Mouse (Mus musculus): ENCODE results near the gene Aspg. TPM values are rescaled to one million over a fixed set of nuclear protein-coding genes. Genes with fewer than 3 reads are reported as not detected.

Gene Aspg
- polyA plus RNA-seq, 1 experiment from 2014 or later = 2.0 TPM

- DNase-seq (ENCODE audit: low spot score) (no peak), ATAC-seq (ENCODE audit: insufficient number of reproducible peaks, low FRiP score, low TSS enrichment, low read depth) (no peak)
- Histone ChIP-seq H3K4me2 (ENCODE audit: low read depth, severe bottlenecking) (peak overlapping the region; percentile 91), H3K4me1 (ENCODE audit: control insufficient read depth, insufficient read depth, low read length) (peaks cover 60% of the 10 kb centered on the region), H3K9me3 (ENCODE audit: control insufficient read depth, low read length) (no peaks in the 10 kb centered on the region), H3K27ac (replicated peaks; ENCODE audit: low read depth, low read length) (no peak overlapping the region), H3K27me3 (ENCODE audit: control insufficient read depth, insufficient read depth, low read length) (peaks cover 29% of the 10 kb centered on the region), H3K9ac (ENCODE audit: low read length) (peak overlapping the region; percentile 30), H3K4me3 (ENCODE audit: low read depth, low read length) (peak overlapping the region; percentile 57), H3K36me3 (ENCODE audit: control insufficient read depth, insufficient read depth, low read length) (no peaks in the 10 kb centered on the region)
- WGBS = 38% methylated on average over 5 of the region's 5 CpGs
These were observed 40.9 kb downstream of the Aspg start for GRCm38 (mm10) chr12:112147365-112147764.

DNA sequence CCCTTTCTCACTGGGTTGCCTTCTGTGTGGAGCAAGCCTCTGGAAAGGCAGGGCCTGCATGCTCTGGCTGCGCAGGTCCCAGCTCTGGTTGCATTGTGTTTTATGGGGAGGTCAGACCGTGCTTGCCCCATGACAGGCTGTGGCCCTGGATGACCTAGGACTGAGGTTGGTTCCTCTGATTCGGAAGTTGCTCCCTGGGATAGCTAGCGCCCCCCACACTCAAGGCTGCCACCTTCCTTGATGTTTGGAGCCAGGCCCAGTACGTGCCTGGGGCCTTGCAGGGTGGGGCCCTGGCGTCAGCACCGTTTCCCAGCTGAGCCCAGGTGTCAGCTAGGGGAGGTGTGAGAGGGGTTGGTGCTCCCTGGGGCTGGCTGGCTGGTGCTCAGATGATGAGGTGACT lies 43.5 kb downstream of the Aspg start:
- Histone ChIP-seq H3K4me2 (ENCODE audit: low read depth, severe bottlenecking) (no peak overlapping the region), H3K27me3 (ENCODE audit: control insufficient read depth, insufficient read depth, low read length) (peaks cover 3% of the 10 kb centered on the region), H3K36me3 (ENCODE audit: control insufficient read depth, insufficient read depth, low read length) (no peaks in the 10 kb centered on the region), H3K4me3 (ENCODE audit: low read depth, low read length) (no peak overlapping the region), H3K27ac (replicated peaks; ENCODE audit: low read depth, low read length) (0 out of 2 replicates have a peak overlapping the region, but pooled peaks have one; percentile 22), H3K4me1 (ENCODE audit: control insufficient read depth, insufficient read depth, low read length) (peaks cover 66% of the 10 kb centered on the region), H3K9me3 (ENCODE audit: control insufficient read depth, low read length) (no peaks in the 10 kb centered on the region), H3K9ac (ENCODE audit: low read length) (no peak overlapping the region)
- WGBS = 27% methylated on average over 7 of the region's 7 CpGs
- DNase-seq (ENCODE audit: low spot score) (no peak), ATAC-seq (ENCODE audit: insufficient number of reproducible peaks, low FRiP score, low TSS enrichment, low read depth) (no peak)

DNA sequence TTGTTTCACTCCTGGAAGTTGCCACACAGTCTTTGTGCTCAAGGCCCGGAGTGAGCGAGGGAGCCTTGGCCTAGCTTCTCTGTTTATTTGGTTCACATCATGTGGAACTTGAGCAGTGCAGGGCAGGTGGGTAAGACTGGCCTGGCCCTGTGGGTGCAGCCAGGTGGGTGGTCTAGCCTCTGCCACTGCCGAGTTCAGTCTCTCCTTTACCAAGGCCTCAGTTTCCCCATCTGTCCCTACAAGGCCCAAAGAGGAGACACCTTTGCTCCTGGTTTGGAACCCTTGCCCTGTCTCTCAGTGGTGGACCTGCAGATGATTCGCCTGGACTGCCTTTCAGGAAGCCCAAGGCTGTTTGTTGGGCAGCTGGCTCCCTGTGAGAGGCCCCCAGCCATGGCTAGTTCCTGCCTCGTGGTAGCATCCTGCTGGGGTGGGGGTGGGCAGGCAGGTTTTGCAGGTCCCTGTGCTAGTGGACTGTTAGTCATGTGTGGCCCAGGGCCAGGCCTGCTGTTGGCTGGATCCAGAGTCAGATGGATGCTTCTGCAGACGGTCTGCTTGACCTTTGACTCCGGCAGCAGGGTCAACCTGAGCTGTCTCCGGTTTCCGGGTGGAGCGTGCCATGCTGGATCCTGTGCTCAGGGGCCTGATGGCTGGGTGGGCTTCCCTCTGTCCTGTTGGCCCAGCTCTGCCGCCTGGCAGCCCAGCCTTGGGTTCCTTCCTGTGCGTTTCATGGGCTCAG lies 44.9 kb downstream of the Aspg start:
- H3K9me3 ChIP-seq (ENCODE audit: control insufficient read depth, low read length) = no peaks in the 10 kb centered on the region
- peak overlapping the region; percentile 81 for H3K27ac ChIP-seq (replicated peaks; ENCODE audit: low read depth, low read length)
- peak overlapping the region; percentile 28; the same call in 1 of the 2 replicates for H3K9ac ChIP-seq (ENCODE audit: low read length)
- H3K4me3 ChIP-seq (ENCODE audit: low read depth, low read length) = no peak overlapping the region
- H3K36me3 ChIP-seq (ENCODE audit: control insufficient read depth, insufficient read depth, low read length) = no peaks in the 10 kb centered on the region
- DNase-seq (ENCODE audit: low spot score) = peak; percentile 49
- no peaks in the 10 kb centered on the region for H3K27me3 ChIP-seq (ENCODE audit: control insufficient read depth, insufficient read depth, low read length)
- H3K4me2 ChIP-seq (ENCODE audit: low read depth, severe bottlenecking) = 0 out of 2 replicates have a peak overlapping the region, but pooled peaks have one; percentile 24
- no peak for ATAC-seq (ENCODE audit: insufficient number of reproducible peaks, low FRiP score, low TSS enrichment, low read depth)
- 23% methylated on average over 12 of the region's 12 CpGs for WGBS
- peaks cover 72% of the 10 kb centered on the region for H3K4me1 ChIP-seq (ENCODE audit: control insufficient read depth, insufficient read depth, low read length)

GRCm38 (mm10) chr12:112151980-112152362 lies 45.5 kb downstream of the Aspg start:
- Histone ChIP-seq H3K27me3 (ENCODE audit: control insufficient read depth, insufficient read depth, low read length) (no peaks in the 10 kb centered on the region), H3K4me1 (ENCODE audit: control insufficient read depth, insufficient read depth, low read length) (peaks cover 69% of the 10 kb centered on the region), H3K4me2 (ENCODE audit: low read depth, severe bottlenecking) (no peak overlapping the region), H3K9ac (ENCODE audit: low read length) (peak overlapping the region; percentile 28; the same call in 1 of the 2 replicates), H3K9me3 (ENCODE audit: control insufficient read depth, low read length) (no peaks in the 10 kb centered on the region), H3K27ac (replicated peaks; ENCODE audit: low read depth, low read length) (peak overlapping the region; percentile 81; the same call in 1 of the 2 replicates), H3K36me3 (ENCODE audit: control insufficient read depth, insufficient read depth, low read length) (no peaks in the 10 kb centered on the region), H3K4me3 (ENCODE audit: low read depth, low read length) (no peak overlapping the region)
- DNase-seq (ENCODE audit: low spot score) (peak; percentile 55), ATAC-seq (ENCODE audit: insufficient number of reproducible peaks, low FRiP score, low TSS enrichment, low read depth) (peak; percentile 41; the same call in 1 of the 2 replicates)
- 18% methylated on average over 6 of the region's 6 CpGs for WGBS

DNA sequence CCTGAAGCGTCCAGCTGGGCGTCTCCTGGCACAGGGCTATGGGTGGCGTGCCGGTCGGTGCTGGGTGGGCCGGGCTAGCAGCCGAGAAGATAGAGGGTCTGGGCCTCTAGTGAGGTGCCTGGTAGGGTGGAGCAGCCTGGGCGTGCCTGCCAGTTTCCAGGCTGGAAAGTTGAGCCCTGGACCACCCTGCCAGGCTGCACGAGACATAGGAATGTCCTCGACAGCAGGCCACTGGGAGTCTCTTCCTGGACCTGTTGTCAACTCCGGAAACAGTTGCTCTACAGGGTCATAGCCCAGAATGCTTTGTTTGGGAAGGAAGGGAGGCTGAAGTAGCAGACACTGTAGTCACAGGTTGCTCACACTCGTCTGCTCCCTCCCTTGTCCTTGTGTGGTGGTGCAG lies 47.1 kb downstream of the Aspg start:
- Histone ChIP-seq H3K4me2 (ENCODE audit: low read depth, severe bottlenecking) (no peak overlapping the region), H3K36me3 (ENCODE audit: control insufficient read depth, insufficient read depth, low read length) (no peaks in the 10 kb centered on the region; the same call in 1 of the 2 replicates), H3K27ac (replicated peaks; ENCODE audit: low read depth, low read length) (0 out of 2 replicates have a peak overlapping the region, but pooled peaks have one; percentile 45), H3K27me3 (ENCODE audit: control insufficient read depth, insufficient read depth, low read length) (no peaks in the 10 kb centered on the region), H3K4me3 (ENCODE audit: low read depth, low read length) (no peak overlapping the region), H3K9me3 (ENCODE audit: control insufficient read depth, low read length) (no peaks in the 10 kb centered on the region), H3K4me1 (ENCODE audit: control insufficient read depth, insufficient read depth, low read length) (peaks cover 55% of the 10 kb centered on the region), H3K9ac (ENCODE audit: low read length) (no peak overlapping the region)
- ATAC-seq (ENCODE audit: insufficient number of reproducible peaks, low FRiP score, low TSS enrichment, low read depth) = no peak
- 86% methylated on average over 12 of the region's 12 CpGs for WGBS
- DNase-seq (ENCODE audit: low spot score) = no peak

DNA sequence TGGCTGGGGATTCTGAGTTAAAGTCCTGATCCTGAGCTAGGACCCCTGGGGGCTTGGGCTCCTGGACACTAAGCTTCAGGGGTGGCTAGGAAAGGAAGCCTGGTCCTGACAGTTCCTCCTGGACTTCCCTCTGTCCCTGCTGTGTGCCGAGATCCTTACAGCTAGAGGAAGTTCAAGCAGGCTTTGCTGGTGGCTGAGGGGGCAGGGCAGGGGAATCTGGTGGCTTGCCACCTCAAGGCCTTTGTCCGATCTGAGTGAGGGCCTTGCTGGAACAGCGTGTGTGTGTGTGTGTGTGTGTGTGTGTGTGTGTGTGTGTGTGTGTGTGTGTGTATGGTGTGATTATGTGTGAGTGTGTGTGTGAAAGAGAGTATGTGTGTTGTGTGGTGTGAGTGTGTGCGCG lies 48.0 kb downstream of the Aspg start:
- Histone ChIP-seq H3K27ac (replicated peaks; ENCODE audit: low read depth, low read length) (no peak overlapping the region), H3K9ac (ENCODE audit: low read length) (no peak overlapping the region), H3K27me3 (ENCODE audit: control insufficient read depth, insufficient read depth, low read length) (no peaks in the 10 kb centered on the region), H3K9me3 (ENCODE audit: control insufficient read depth, low read length) (no peaks in the 10 kb centered on the region), H3K4me3 (ENCODE audit: low read depth, low read length) (no peak overlapping the region), H3K36me3 (ENCODE audit: control insufficient read depth, insufficient read depth, low read length) (no peaks in the 10 kb centered on the region; the same call in 1 of the 2 replicates), H3K4me2 (ENCODE audit: low read depth, severe bottlenecking) (no peak overlapping the region), H3K4me1 (ENCODE audit: control insufficient read depth, insufficient read depth, low read length) (peaks cover 49% of the 10 kb centered on the region)
- WGBS = 54% methylated on average over 5 of the region's 5 CpGs
- DNase-seq (ENCODE audit: low spot score) (no peak), ATAC-seq (ENCODE audit: insufficient number of reproducible peaks, low FRiP score, low TSS enrichment, low read depth) (no peak)

DNA sequence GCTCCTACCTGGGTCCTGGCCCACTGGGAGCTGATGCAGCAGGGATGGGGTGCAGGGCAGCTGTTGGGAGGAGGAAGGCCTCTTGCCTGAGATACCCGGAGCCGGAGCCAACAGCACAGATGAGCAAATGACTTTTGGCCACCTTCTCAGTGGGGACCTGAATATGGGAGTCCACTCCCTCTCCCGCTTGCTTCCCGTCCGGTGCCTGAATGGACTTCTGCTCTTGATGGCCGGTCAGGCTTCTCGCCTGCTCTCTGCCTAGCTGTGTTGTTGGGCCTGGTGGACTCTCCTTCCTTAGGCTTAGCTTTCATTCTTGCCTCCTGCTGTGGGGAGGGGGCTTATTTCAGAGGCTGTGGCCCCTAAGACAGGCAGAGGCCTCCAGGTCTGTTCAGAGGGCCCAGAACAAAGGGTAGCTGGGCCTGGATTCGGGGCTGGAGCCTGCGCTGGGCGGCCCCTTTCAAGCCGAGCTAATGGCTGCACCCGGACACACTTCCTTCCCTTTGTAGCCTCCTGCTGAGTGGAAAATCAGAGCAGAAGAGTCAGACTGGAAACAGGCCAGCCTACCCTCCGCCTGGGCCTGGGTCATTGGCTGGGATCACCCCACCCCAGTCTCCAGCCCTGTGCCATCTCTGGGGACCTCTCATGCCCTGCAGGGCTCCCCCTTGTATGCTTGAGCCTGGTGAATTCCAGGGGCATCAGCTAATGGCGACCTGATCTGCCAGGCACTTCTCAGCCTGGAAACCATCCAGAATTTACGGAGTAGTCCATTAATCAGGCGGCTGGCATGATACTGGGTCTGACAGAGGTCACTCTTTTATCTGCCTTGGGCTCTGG lies 49.0 kb downstream of the Aspg start:
- ATAC-seq (ENCODE audit: insufficient number of reproducible peaks, low FRiP score, low TSS enrichment, low read depth) = no peak
- Histone ChIP-seq H3K9ac (ENCODE audit: low read length) (no peak overlapping the region; the same call in 1 of the 2 replicates), H3K4me1 (ENCODE audit: control insufficient read depth, insufficient read depth, low read length) (peaks cover 44% of the 10 kb centered on the region), H3K4me2 (ENCODE audit: low read depth, severe bottlenecking) (no peak overlapping the region), H3K27me3 (ENCODE audit: control insufficient read depth, insufficient read depth, low read length) (no peaks in the 10 kb centered on the region), H3K4me3 (ENCODE audit: low read depth, low read length) (no peak overlapping the region), H3K27ac (replicated peaks; ENCODE audit: low read depth, low read length) (no peak overlapping the region; the same call in 1 of the 2 replicates), H3K36me3 (ENCODE audit: control insufficient read depth, insufficient read depth, low read length) (no peaks in the 10 kb centered on the region; the same call in 1 of the 2 replicates), H3K9me3 (ENCODE audit: control insufficient read depth, low read length) (no peaks in the 10 kb centered on the region)
- WGBS = 54% methylated on average over 16 of the region's 16 CpGs
- no peak for DNase-seq (ENCODE audit: low spot score)

DNA sequence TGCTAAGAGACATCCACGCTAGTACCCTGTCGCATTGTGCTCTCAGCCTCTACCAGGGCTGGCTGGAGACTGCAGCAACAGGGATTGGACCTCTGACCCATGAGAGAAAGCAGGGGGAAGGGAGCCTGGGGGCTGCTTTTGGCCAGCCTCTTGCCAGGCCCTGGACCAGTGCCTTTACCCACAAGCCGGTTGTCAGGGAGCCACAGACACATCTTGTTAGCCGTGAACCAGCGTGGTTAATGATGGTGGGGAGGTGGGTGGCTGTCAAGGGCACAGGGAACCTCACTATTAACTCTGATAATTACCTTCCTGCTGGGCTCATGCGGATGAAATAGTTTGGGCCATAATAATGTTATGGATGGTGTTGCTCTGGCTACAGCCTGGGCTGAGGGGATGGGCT lies 50.3 kb downstream of the Aspg start:
- DNase-seq (ENCODE audit: low spot score) (no peak), ATAC-seq (ENCODE audit: insufficient number of reproducible peaks, low FRiP score, low TSS enrichment, low read depth) (no peak)
- Histone ChIP-seq H3K4me3 (ENCODE audit: low read depth, low read length) (no peak overlapping the region), H3K9ac (ENCODE audit: low read length) (no peak overlapping the region), H3K4me2 (ENCODE audit: low read depth, severe bottlenecking) (no peak overlapping the region), H3K27me3 (ENCODE audit: control insufficient read depth, insufficient read depth, low read length) (no peaks in the 10 kb centered on the region), H3K4me1 (ENCODE audit: control insufficient read depth, insufficient read depth, low read length) (peaks cover 34% of the 10 kb centered on the region), H3K36me3 (ENCODE audit: control insufficient read depth, insufficient read depth, low read length) (no peaks in the 10 kb centered on the region; the same call in 1 of the 2 replicates), H3K27ac (replicated peaks; ENCODE audit: low read depth, low read length) (no peak overlapping the region), H3K9me3 (ENCODE audit: control insufficient read depth, low read length) (no peaks in the 10 kb centered on the region)
- WGBS = 61% methylated on average over 6 of the region's 6 CpGs
